Mouse (Mus musculus) T-cell, adult 2 months (primary cell): Measurements from ENCODE around the gene Trappc11.
"Not testable (repeated sequence)": the region's sequence is repeated elsewhere in the genome, so short reads cannot be mapped to it uniquely, and the experiment has no call there.

Source experiments
- DNase-seq: peaks from one replicate; pipeline ENCODE4 v3.0.0; 2022; ENCODE audit warnings: low spot score

The Trappc11 gene

GRCm38 (mm10) chr8:47482354-47483071 lies 50.8 kb downstream of the Trappc11 start:
- no peak for DNase-seq

- DNase-seq = no peak
Observed at GRCm38 (mm10) chr8:47480039-47480438, 53.2 kb downstream of the Trappc11 start.

DNA sequence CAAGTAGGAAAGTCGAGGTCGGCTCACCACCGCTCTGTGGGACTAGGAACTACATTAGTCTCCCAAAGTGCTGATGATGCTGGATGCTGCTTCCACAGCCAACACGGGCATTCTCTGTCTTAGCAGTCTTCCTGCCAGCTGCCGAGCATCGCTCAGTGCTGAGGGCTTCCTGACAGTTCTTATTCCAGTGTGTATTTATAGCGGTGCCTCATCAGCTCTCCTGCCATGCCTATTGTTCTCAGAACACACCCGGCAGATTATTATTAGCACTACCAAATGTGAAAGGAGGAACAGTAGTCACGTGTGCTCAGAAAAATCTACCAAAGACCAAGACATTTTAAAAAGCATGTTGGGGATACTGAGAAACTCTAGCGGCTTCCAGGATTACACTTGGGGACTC lies 71.6 kb downstream of the Trappc11 start:
- no peak for DNase-seq

DNA sequence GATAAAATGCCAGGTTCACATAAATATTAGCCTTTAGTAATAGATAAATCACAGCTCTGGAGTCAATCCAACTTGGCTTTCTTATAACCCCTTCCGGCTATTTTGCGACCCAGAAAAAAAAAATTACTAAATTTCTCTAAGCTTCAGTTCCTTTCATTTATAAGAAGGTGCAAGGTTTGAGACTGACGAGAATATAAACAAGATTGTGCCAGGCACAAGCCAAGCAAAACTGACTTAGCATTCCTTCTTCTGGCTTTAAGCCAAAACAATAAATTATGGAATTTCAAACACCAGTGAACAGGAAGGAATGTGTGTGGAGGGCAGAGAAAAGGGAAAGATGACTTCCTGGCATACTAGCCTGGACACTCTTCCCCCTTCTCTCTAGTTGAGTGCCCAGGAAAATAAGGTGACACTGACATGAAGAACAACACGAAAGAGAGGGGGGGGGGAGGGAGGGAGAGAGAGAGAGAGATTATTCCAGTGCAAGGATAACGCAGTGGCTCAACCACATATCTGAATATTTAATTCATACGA lies 74.0 kb downstream of the Trappc11 start:
- DNase-seq = no peak

- DNase-seq = no peak
Observed at GRCm38 (mm10) chr8:47458591-47458990, 74.7 kb downstream of the Trappc11 start.

DNA sequence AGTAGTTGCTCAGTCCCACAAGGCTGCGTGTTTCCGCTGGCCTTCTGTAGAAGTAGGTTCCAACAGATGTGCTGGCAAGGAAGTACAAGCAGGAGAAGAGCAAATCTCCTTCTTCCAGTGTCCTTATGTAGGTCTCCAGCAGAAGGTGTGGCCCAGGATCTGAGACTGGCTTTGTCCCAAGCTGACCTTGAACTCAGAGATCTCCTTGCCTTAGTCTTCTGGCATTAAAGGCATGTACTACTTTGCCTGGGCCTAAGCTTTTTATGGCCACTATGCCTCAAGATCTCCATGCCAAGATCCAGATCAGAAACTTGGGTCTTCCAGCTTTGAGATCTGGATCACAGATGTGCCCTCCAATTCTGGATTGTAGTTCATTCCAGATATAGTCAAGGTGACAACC lies 84.1 kb downstream of the Trappc11 start:
- not testable (repeated sequence) for DNase-seq

DNA sequence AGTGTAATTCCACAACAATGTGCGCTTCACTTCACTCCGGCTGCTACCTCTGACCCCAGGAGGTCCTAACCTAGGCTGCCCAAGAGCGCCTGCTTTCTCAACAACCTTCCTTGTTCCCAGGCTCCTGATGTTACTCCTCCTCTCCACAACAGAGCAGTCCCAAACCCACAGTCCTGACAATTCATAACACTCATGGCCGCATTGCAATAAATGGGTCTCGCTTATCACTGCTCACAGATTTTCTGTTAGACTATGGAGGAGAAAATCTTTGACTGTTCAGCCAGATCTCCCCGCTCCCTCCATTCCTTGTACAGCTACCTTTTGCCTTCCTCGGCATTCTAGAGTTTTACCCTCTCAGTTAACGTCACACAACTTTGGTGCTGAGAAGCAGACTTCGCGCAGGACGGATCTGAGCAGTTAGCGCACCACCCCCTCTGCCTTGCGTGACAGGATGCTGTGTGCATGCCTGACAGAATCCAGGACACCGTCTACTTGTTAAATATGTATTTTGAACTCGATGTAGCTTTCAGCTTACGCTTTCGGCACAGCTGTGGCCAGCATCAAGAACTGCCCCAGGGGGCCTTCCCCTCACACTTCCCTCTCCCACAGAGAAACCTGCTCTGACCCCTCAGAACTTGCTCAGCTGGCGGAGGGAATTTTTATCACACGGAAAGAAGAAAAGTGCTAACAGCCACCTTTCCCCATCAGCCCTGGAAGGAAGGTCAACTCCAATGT lies 86.8 kb downstream of the Trappc11 start, which contains the start of gene Stox2:
Gene Stox2 (minus strand): TSS at position 51 of the 735 bp plus-strand sequence.
- DNase-seq = no peak
